Mouse (Mus musculus): Measurements from ENCODE around the gene Rnf113a2. TPM values are rescaled to one million over a fixed set of nuclear protein-coding genes. Genes with fewer than 3 reads are reported as not detected.

The Rnf113a2 gene
- polyA plus RNA-seq, 1 experiment from 2014 or later: 29.2 TPM

DNA sequence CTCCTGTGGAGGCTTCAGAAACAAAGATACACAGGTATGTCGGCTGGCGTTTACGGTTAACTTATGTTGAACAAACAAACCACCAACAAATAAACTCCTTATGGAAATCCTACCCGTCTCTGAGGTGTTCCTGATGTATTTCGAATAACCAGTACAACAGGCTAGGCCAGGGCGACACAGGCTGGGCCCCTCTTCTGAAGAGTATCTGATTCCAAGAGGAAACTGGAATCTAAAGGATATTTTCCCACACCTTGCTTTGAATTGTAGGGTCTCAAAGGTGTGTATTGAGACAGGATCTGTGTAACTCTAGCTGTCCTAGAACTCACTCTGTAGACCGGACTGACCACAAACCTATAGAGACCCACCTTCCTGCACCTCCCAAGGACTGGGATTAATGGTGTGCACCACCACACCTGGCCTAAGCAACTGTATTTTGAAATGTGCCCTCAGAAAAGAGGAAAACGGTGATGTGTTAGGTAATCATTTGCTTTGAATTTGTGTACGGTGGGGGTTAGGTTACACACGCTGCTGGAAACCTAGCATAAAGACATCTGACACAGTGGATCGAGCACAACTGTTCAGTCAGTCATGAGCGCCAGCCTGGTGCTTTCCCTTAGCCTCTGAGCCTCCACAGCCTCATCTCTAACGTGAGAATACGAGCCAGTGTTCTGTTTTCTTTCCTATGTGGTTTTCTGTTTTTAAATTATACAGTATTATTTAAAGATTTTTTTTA lies 19.9 kb upstream of the Rnf113a2 start:
- Histone ChIP-seq H3K4me1 (no peaks in the 10 kb centered on the region), H3K27me3 (no peaks in the 10 kb centered on the region), H3K4me3 (no peak overlapping the region), H3K36me3 (0 out of 2 replicates have a peak, but pooled peaks cover 5% of the 10 kb centered on the region), H3K4me2 (replicated peaks) (no peak overlapping the region), H3K9ac (no peak overlapping the region), H3K9me3 (replicated peaks) (no peaks in the 10 kb centered on the region), H3K27ac (no peak overlapping the region)
- 88% methylated on average over 14 of the region's 14 CpGs for WGBS
- no peak for ATAC-seq (ENCODE audit: low FRiP score)

DNA sequence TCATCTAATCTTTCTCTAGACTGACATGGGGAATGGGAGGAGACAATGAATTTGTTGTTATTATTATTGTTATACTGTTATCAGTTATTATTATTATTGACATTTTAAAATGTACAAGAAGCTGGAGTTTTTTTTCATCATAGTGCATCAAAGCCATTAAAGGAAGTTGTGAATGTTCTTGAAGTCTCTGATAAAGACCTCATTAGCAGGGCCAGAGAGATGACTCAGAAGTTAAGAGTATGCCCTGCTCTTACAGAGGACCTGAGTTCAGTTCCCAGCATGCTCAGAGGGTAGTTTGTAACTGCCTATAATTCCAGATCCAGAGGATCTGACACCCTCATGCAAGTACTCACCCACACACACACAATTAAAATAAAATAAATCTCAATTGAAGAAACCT lies 19.3 kb upstream of the Rnf113a2 start:
- Histone ChIP-seq H3K36me3 (0 out of 2 replicates have a peak, but pooled peaks cover 5% of the 10 kb centered on the region), H3K4me1 (no peaks in the 10 kb centered on the region), H3K9me3 (replicated peaks) (no peaks in the 10 kb centered on the region), H3K4me2 (replicated peaks) (no peak overlapping the region), H3K27ac (no peak overlapping the region), H3K27me3 (no peaks in the 10 kb centered on the region), H3K4me3 (no peak overlapping the region), H3K9ac (no peak overlapping the region)
- no peak for ATAC-seq (ENCODE audit: low FRiP score)

DNA sequence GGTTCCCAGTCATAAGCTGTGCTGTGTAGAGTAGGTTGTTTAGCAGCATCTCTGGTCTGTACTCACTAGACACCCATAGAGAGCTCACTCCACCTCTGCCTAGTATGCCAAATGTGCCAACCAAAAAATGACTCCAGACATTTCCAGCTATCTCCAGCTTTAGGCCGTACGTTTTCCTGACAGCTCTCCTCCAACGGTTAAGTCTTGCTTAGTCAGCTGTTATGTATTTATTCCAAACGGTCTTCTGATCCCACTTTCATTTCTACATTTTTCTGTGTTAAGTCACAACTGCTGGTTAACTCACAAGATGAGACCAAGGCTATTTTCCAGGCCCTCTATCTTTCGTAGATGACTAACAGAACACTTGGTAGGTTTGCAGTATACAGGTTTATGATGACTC lies 18.4 kb upstream of the Rnf113a2 start:
- no peak overlapping the region for H3K9ac ChIP-seq
- no peaks in the 10 kb centered on the region for H3K4me1 ChIP-seq
- H3K4me2 ChIP-seq (replicated peaks): no peak overlapping the region
- no peaks in the 10 kb centered on the region for H3K9me3 ChIP-seq (replicated peaks)
- no peaks in the 10 kb centered on the region for H3K27me3 ChIP-seq
- H3K4me3 ChIP-seq: no peak overlapping the region
- 0 out of 2 replicates have a peak, but pooled peaks cover 5% of the 10 kb centered on the region for H3K36me3 ChIP-seq
- no peak overlapping the region for H3K27ac ChIP-seq
- no peak for ATAC-seq (ENCODE audit: low FRiP score)
- WGBS: 88% methylated on average over 5 of the region's 5 CpGs

GRCm38 (mm10) chr12:84399135-84399534 lies 17.9 kb upstream of the Rnf113a2 start:
- H3K27ac ChIP-seq: no peak overlapping the region
- H3K36me3 ChIP-seq: 0 out of 2 replicates have a peak, but pooled peaks cover 5% of the 10 kb centered on the region
- no peak overlapping the region for H3K4me2 ChIP-seq (replicated peaks)
- no peaks in the 10 kb centered on the region for H3K27me3 ChIP-seq
- H3K9me3 ChIP-seq (replicated peaks): no peaks in the 10 kb centered on the region
- ATAC-seq (ENCODE audit: low FRiP score): no peak
- 83% methylated on average over 9 of the region's 9 CpGs for WGBS
- H3K4me1 ChIP-seq: no peaks in the 10 kb centered on the region
- H3K9ac ChIP-seq: no peak overlapping the region
- H3K4me3 ChIP-seq: no peak overlapping the region

DNA sequence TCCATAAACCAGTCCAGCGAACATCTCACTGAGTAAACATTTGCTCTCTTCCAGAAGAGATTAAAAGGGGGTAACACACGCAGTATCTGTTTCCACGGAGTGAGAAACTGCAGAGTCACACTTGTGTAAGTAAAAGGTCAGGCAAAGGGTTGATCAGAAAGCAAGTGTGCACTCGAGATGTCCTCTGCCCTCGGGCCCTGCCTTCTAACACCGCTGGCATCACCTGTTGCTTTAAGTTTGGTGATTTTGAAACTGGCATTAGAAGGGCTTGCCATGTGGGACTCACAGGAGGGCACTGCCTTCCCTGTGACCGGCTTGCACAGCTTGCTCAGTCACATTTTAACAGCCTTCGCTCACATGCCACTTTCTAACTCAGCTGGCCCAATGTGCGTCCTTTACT lies 17.3 kb upstream of the Rnf113a2 start:
- Histone ChIP-seq H3K4me1 (no peaks in the 10 kb centered on the region), H3K27me3 (no peaks in the 10 kb centered on the region), H3K9me3 (replicated peaks) (no peaks in the 10 kb centered on the region), H3K27ac (no peak overlapping the region), H3K4me2 (replicated peaks) (no peak overlapping the region), H3K4me3 (no peak overlapping the region), H3K36me3 (0 out of 2 replicates have a peak, but pooled peaks cover 5% of the 10 kb centered on the region), H3K9ac (no peak overlapping the region)
- WGBS: 81% methylated on average over 9 of the region's 9 CpGs
- no peak for ATAC-seq (ENCODE audit: low FRiP score)

- Histone ChIP-seq H3K4me2 (replicated peaks) (no peak overlapping the region), H3K4me1 (no peaks in the 10 kb centered on the region), H3K36me3 (0 out of 2 replicates have a peak, but pooled peaks cover 5% of the 10 kb centered on the region), H3K9ac (no peak overlapping the region), H3K9me3 (replicated peaks) (no peaks in the 10 kb centered on the region), H3K4me3 (no peak overlapping the region), H3K27ac (no peak overlapping the region), H3K27me3 (no peaks in the 10 kb centered on the region)
- 88% methylated on average over 3 of the region's 3 CpGs for WGBS
- ATAC-seq (ENCODE audit: low FRiP score): no peak
Measured at GRCm38 (mm10) chr12:84400068-84400467, 16.9 kb upstream of the Rnf113a2 start.

GRCm38 (mm10) chr12:84400653-84401052 lies 16.3 kb upstream of the Rnf113a2 start:
- Histone ChIP-seq H3K36me3 (0 out of 2 replicates have a peak, but pooled peaks cover 5% of the 10 kb centered on the region), H3K9me3 (replicated peaks) (no peaks in the 10 kb centered on the region), H3K4me3 (no peak overlapping the region), H3K4me1 (no peaks in the 10 kb centered on the region), H3K27ac (no peak overlapping the region), H3K27me3 (no peaks in the 10 kb centered on the region), H3K9ac (no peak overlapping the region), H3K4me2 (replicated peaks) (no peak overlapping the region)
- 78% methylated on average over 3 of the region's 3 CpGs for WGBS
- no peak for ATAC-seq (ENCODE audit: low FRiP score)

DNA sequence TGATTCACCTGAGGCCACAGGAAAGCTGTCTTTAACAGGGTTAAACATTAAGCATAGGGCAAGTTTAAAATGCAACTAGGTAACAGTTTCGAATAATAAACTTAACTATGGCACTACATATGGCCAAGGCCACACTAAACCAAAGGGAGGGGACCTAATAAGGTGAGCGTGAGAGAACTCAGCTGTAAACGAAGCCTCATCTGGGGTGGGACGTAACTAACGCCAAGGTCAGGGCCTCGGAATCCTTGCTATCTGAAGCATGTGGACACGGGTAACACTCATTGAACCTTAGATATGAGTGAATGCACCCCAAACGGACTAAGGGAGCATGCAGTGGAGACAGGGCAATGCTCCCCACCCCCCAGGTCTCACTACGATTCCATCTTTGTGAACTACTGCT lies 14.1 kb upstream of the Rnf113a2 start:
- peaks cover 4% of the 10 kb centered on the region for H3K4me1 ChIP-seq
- no peaks in the 10 kb centered on the region for H3K27me3 ChIP-seq
- no peak overlapping the region for H3K27ac ChIP-seq
- 83% methylated on average over 9 of the region's 9 CpGs for WGBS
- no peak overlapping the region for H3K4me3 ChIP-seq
- H3K9ac ChIP-seq: no peak overlapping the region
- no peak for ATAC-seq (ENCODE audit: low FRiP score)
- H3K4me2 ChIP-seq (replicated peaks): no peak overlapping the region
- no peaks in the 10 kb centered on the region for H3K9me3 ChIP-seq (replicated peaks)
- no peaks in the 10 kb centered on the region for H3K36me3 ChIP-seq

DNA sequence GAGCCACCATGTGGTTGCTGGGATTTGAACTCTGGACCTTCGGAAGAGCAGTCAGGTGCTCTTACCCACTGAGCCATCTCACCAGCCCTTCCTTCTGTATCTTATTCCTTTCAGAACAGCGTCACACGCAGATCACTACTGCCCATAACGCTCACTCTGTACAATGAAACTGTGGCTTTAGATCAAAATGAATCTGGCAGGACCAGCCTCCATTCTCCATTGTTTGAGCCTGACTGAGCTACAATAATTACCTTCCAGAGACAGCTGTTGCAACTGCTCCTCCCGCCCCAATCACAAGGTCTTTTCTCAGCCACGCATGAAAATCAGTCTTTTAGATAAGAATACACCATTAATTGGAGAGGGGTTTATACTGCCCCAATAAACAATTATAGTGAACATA lies 12.5 kb upstream of the Rnf113a2 start:
- ATAC-seq (ENCODE audit: low FRiP score): no peak
- H3K27me3 ChIP-seq: 0 out of 2 replicates have a peak, but pooled peaks cover under 1% of the 10 kb centered on the region
- no peak overlapping the region for H3K4me3 ChIP-seq
- H3K9ac ChIP-seq: no peak overlapping the region
- H3K27ac ChIP-seq: no peak overlapping the region
- H3K4me1 ChIP-seq: peaks cover 13% of the 10 kb centered on the region
- no peaks in the 10 kb centered on the region for H3K9me3 ChIP-seq (replicated peaks)
- H3K4me2 ChIP-seq (replicated peaks): no peak overlapping the region
- H3K36me3 ChIP-seq: no peaks in the 10 kb centered on the region
- WGBS: 79% methylated on average over 6 of the region's 6 CpGs

- Histone ChIP-seq H3K27me3 (0 out of 2 replicates have a peak, but pooled peaks cover 2% of the 10 kb centered on the region), H3K4me2 (replicated peaks) (no peak overlapping the region), H3K9ac (no peak overlapping the region), H3K4me3 (no peak overlapping the region), H3K4me1 (peaks cover 13% of the 10 kb centered on the region), H3K36me3 (no peaks in the 10 kb centered on the region), H3K27ac (no peak overlapping the region), H3K9me3 (replicated peaks) (no peaks in the 10 kb centered on the region)
- ATAC-seq (ENCODE audit: low FRiP score): no peak
- 64% methylated on average over 4 of the region's 4 CpGs for WGBS
Measured at GRCm38 (mm10) chr12:84407259-84407658, 9.7 kb upstream of the Rnf113a2 start.

DNA sequence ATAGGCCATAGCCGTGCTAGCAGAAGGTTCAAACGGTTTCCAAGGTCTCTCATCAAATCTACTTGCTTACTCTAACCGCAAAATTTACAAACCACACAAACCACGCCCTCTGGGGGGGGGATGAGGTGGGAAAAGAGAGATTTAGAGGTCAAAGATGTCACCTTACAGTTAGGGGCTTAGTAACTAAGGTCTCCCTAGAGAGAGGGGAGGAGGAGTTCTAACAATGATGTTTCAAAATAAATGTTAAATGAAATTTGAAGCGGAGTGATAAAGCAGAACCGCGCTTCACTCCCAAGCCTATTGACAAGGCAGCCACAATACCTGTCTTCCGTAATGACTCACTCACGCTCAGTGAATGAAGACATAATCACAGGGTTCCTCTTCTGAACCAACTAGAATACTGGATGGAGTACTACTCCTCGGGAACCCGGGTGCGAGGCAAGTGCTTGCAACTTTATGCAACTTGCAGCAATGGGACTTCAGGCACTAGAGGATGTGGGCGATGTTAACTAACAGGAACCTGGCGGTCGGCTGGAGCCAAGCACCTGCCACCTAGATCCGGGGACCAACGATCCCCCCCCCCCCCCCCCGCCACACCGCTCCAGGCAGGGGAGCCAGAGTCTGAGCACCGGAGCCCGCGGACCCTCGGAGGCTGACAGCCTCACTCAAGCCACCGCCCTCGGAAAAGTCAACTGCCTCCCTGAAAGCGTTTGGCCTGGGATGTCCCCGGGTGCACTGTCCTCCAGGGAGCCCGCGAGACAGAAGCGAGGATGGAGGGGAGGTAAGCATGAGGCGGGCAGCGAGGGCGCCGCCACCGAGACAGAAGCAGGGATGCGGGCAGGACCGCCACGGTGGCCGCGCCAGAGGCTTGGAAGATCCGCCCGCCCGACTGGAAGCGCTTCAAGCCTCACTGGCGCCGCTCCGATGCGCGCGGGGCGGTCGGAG lies 8.8 kb upstream of the Rnf113a2 start:
- H3K27me3 ChIP-seq: 0 out of 2 replicates have a peak, but pooled peaks cover 2% of the 10 kb centered on the region
- H3K27ac ChIP-seq: peak overlapping the region; percentile 88
- ATAC-seq (ENCODE audit: low FRiP score): peak; percentile 78
- H3K9me3 ChIP-seq (replicated peaks): no peaks in the 10 kb centered on the region
- no peaks in the 10 kb centered on the region for H3K36me3 ChIP-seq
- H3K4me1 ChIP-seq: peaks cover 13% of the 10 kb centered on the region
- 2% methylated on average over 51 of the region's 52 CpGs for WGBS
- peak overlapping the region; percentile 81 for H3K4me3 ChIP-seq
- peak overlapping the region; percentile 93 for H3K4me2 ChIP-seq (replicated peaks)
- H3K9ac ChIP-seq: peak overlapping the region; percentile 84

- Histone ChIP-seq H3K36me3 (no peaks in the 10 kb centered on the region), H3K4me2 (replicated peaks) (peak within 1 kb of the TSS; percentile 93), H3K4me3 (peak within 1 kb of the TSS; percentile 81), H3K27ac (peak within 1 kb of the TSS; percentile 88), H3K9me3 (replicated peaks) (no peaks in the 10 kb centered on the region), H3K9ac (peak within 1 kb of the TSS; percentile 84), H3K4me1 (peaks cover 13% of the 10 kb centered on the region), H3K27me3 (0 out of 2 replicates have a peak, but pooled peaks cover 2% of the 10 kb centered on the region)
- 2% methylated on average over 46 of the region's 63 CpGs for WGBS
- ATAC-seq (ENCODE audit: low FRiP score): peak; percentile 91
Measured at GRCm38 (mm10) chr12:84408819-84409507, 8.0 kb upstream of the Rnf113a2 start, which contains the start of the genes Entpd5 and Bbof1. Entpd5 (minus strand) TSS chr12:84409029. Bbof1 (plus strand) TSS chr12:84409071.
